Mouse (Mus musculus): ENCODE data around the gene Atxn2.

Gene Atxn2

DNA sequence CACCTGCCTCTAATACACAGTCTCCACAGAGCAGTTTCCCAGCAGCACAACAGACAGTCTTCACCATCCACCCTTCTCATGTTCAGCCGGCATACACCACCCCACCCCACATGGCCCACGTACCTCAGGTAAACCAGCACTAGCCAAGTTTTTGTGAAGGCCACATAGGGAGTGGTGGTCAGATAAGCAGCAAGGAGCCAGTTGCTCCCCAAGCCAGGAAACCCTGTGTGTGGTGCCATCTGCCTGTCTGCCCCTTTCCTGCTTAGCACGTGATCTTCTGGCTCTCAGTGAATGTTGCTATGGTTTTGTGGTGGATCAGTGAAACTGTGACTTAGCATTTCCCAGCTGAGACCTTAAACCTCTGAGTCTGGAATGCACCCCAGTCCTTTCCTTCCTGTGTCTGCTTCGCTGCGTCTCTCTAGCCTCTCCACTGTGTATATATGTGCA, 100.4 kb downstream of the Atxn2 start:
- in situ Hi-C loops (cut with MboI; ENCODE audit: unreplicated experiment in 2 of 2): loop anchor here (5.0 kb wide), 2 partner anchors 36 to 66 kb away; partner anchors contain the start of gene Pheta1 (in 2 of the 2)

DNA sequence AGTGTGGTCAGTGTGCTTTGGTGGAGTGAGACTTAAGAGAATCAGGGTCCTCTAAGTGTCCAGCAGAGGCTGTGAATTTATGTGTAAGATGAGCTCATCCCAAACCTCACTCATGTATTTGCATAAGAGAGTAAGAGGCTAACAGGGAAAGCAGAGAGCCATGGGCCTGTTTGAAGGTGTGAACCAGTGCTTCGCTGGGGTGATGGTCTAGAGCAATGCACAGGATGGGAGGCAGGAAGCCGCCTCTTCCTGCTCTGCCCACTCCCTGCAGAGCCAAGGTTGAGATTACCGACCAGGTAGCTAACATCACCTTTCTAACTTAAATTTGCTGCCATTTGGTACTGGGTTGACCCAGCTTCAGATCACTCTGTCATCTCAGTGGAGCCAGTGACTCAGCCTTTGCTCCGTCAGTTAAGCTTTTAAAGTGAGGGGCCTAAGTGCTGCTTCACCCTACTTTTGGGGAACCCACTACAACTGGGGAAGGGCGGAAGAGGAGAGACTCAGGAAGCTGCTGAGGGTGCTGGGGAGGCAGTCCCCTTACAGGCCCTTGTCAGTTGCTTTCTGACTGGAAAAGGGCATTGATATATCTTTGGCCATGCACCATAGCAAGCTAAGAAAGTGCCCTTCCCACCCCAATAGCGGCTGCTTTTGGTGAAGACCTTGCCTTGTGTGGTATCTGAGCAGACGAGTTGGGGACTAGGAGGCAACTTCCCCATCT, 101.5 kb downstream of the Atxn2 start:
- in situ Hi-C loops (cut with MboI; ENCODE audit: unreplicated experiment in 2 of 2): loop anchor here (5.0 kb wide), 2 partner anchors 35 to 65 kb away; partner anchors contain the start of gene Pheta1 (in 2 of the 2)

DNA sequence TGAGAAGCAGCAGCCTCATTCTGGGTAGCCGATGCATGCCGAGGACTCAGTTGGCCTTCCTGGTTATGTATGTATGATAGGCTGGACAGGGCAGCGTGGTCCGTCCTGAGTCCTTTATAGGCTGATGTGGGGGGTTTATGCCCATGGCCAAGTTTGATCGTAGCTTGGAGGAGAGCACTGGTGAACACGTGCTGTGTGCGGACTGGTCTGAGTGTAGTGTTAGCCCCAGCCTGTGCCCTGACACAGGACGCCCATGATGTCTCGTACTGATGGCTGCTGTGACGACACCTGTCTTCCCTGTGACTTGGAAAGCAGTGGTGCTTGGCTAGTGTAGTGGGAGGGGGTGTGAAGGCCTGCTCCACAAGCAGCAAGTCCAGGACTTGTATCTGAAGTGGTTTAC, 102.6 kb downstream of the Atxn2 start:
- in situ Hi-C loops (cut with MboI; ENCODE audit: unreplicated experiment in 2 of 2): loop anchor here (5.0 kb wide), 2 partner anchors 34 to 64 kb away; partner anchors contain the start of gene Pheta1 (in 2 of the 2)

DNA sequence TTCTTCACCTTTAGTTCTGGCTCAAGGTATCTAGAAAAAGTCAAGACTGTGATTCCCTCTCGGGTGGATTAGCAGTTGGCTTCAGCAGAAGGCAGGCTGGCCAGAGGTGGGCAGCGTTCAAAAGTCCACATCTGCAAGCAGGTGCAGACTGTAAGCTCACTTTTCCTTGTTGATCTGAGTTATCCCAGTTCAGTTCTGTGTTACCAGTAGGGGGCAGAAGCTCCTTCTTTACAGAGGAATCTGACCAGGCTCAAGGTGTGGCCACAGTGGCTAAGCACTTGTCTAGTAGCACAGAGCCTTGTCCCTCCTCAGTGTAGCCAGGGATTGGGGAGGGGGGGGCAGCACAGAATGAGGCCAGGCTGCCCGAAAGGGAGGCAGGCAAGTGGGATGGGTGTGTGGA, 103.9 kb downstream of the Atxn2 start:
- in situ Hi-C loops (cut with MboI; ENCODE audit: unreplicated experiment in 2 of 2): no loop called here

DNA sequence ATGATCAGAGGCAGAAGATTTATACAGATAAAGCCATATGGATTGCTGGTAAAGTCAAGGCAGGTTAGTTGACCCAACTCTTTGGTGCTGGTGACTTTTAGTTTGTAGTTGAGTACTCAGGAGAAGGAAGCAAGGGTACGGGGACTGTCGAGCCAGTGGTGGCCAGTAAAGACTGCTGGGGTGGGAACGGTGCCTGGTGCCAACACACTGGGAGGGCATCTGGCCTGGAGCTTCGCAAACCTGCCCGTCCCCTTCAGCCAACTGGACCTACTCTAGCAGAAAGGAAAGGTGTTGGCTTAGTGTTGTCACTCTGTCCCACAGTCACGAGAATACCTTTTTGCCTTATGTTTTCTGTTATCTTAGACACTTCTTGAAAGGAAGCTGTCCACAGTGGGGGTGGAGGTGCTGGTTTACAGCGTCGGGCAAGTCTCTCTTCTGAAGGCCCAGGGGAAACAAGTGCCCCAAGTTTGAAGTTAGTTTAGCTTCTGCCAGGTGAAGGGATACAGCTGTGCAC, 104.8 kb downstream of the Atxn2 start:
- in situ Hi-C loops (cut with MboI; ENCODE audit: unreplicated experiment in 2 of 2): no loop called here

DNA sequence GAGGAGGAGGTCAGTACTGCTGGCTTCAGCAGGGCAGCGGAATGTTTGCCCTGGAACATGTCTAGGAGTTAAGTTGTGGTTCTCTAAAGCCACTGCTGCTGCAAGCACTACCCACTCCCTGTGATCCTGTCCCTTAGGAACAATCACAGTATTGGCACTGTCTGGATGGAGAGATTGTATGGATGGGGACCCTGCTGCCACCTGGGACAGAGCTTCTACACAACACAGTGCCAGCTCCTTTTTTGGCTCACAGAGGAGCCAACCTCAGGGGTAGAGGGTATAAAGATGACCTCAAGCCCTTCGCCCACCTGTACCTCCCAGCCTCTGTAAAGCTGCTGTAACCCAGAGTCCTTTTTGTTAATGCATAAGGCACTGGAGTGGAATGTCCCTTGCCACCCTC, 105.5 kb downstream of the Atxn2 start:
- in situ Hi-C loops (cut with MboI; ENCODE audit: unreplicated experiment in 2 of 2): no loop called here

DNA sequence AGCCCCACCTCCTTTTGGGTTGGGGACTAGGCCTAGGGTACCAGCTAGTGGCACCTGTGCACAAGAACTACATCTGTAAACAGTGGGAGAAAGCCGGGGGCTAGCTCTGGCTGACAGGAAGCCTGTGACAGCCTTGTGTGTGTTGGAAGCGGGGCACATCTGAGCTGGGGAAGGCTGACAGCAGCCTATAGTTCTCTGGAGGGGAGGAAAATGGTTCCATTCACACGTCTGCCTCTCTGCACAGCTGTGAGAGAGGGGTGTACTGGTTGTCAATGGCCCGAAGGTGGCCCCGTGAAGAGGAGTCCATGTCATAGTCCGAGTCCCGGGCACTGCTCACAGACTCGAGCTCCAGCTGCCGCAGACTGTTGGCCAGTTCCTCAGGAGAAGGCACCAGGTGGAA, 106.4 kb downstream of the Atxn2 start:
- in situ Hi-C loops (cut with MboI; ENCODE audit: unreplicated experiment in 2 of 2): no loop called here

DNA sequence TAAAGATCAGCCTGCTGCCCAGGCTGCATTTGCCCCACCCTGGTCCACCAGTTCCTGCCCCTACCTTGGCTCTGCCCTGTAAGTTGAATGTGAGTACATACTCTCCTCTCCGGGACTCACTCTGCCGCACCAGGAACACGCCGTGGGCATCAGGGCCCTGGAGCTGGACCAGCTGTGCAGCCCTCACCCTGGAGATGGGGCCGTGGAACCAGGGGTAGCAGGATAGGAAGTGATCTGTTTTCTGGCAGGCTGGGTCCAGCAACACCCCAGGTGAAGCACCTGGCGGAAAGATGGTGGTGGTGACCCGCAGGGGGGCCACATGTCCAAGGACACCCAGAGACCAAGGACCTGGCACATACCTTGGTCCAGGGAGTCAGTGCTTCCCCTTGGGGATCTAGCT, 107.3 kb downstream of the Atxn2 start:
- in situ Hi-C loops (cut with MboI; ENCODE audit: unreplicated experiment in 2 of 2): no loop called here

DNA sequence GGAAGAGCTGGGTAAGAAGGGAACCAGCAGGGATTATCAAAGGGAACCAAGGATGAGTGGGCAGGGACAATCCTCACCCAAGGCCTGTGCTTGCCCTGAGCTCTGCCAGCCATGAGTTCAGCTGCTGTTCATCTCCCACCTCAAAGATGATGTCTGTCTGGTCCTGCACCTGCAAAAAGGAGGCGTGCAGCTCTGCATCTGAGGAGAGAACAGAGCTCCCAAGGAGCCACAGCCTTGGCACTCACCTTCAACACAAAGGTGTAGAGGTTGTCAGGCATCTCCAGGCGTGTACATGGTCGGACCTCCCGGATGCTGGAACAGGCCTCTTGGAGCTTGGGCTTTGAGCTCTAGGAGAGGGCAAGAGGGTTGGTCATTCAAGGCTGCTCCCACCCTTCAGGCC, 107.7 kb downstream of the Atxn2 start:
- in situ Hi-C loops (cut with MboI; ENCODE audit: unreplicated experiment in 2 of 2): no loop called here

DNA sequence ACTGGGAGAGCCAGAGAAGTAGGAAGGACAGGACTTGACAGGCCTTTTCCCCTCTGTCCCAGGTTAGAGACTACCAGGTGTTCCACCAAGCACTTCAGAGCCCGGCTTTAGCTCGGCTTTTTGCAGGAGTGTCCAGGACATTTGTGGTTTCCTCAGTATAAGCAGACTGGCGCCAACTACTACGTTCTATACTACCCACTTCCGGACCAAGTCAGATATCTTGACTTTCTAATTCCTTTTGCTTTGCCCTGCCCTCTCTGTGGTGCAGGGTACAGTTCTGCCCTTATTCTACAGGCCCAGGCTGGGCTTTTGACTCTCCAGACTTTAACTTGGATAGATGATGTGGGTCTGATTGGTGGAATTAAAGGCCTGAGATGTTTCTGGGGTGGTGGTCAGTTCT, 108.4 kb downstream of the Atxn2 start:
- in situ Hi-C loops (cut with MboI; ENCODE audit: unreplicated experiment in 2 of 2): no loop called here

DNA sequence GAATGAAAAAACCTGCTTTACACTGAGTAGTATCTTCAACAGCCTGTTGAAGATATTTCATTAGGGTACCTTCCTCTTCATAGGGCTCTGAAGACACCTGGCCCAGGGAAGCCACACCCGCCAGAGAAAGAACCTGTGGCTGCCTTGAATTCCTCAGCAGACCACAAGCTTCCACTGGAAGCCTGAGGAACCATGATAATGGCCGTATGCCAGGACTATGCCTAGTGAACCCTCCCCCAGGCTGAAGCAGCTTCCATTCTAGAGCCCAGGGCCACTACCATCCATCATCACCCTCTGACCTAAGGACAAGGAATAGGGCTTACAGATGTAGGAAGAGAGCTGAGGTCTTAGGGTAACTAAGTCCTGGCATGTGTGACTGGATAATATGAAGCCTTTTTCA, 109.0 kb downstream of the Atxn2 start:
- in situ Hi-C loops (cut with MboI; ENCODE audit: unreplicated experiment in 2 of 2): no loop called here

DNA sequence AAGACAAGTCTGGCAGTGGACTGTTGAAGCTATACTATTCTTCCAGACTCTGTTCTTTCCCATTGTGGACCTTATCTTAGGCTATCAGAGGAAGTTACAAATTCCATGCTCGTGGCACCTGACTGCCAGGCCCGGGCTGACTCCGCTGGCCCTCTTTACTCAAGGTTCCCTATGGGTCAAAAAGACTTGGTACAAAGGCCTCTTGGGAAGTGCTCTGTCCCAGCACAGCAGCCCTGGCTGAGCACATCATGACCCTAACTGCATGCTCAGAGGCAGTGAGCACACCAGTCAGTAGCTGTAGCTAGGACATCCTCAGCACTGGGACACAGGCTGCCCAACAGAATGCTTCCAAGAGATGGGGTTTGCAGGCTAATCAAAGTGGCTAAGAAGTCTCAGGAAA, 109.5 kb downstream of the Atxn2 start:
- in situ Hi-C loops (cut with MboI; ENCODE audit: unreplicated experiment in 2 of 2): no loop called here

DNA sequence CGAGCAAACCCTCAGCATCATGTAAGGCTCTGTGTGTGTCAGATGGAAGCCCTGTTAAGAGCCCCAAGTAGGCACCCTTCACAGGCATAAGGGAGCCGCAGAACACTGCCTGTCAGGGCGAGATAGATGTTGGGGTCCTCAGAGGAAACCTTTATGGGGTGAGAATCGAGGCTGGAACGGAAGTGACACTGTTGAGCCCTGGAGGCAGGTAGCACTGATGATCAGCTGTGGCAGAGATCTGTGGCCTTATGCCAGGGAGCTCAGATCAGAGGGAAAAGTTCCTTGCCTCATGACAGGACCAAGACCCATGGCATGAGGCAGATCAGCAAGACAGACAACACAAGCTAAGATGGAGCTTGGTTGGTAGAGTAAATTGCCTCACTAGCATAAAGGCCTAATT, 110.0 kb downstream of the Atxn2 start:
- in situ Hi-C loops (cut with MboI; ENCODE audit: unreplicated experiment in 2 of 2): no loop called here

DNA sequence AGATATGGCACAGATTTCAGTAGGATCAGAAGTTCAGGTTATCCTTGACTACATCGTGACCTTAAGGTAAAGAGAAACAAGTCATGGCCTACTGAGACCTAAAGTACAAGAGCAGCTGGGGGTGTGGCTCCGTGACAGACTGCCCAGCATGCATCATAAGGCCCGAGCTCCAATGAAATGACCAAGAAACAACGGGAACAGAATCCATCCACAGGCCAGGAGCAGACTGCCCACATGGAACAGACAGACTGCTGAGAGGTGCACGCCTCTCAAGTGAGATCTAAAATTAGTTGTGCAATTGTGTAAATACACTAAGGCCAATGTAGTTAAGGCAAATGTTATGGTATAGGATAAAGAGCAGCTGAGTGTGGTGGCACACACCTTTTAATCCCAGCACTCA, 110.4 kb downstream of the Atxn2 start:
- in situ Hi-C loops (cut with MboI; ENCODE audit: unreplicated experiment in 2 of 2): no loop called here

DNA sequence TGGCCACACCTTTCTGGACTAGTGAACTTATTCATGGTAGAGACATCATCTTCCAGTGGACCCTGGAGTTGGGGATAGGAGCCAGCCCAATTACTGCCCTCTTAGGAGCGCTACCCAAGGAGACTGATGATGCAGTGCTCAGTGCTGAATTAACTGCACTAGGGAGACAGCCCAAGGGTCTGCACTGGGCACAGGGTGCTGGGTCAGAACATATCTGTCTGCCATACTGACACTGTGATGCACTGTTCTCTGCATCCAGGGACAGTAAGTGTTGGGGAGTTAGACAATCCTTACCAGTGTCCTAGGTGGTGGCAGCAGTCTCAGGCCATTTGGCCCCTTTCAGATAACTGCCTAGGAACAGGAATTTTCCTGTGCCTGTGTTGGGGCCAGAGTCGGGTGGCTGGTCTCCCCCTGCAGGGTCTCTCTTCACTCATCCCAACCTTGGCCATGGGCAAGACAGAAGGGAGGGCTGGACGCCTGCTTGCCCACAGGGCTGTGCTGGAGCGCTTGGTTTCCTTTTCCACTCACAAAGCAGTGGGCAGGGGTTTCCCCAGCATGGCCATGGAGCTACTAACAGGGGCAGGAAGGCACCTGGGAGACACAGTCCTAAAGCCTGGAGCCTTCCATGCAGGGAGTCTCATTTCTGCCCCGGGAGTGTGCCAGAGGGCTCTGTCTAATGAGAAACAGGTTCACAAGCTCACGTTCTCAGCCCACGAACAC, 111.8 kb downstream of the Atxn2 start:
- in situ Hi-C loops (cut with MboI; ENCODE audit: unreplicated experiment in 2 of 2): no loop called here

DNA sequence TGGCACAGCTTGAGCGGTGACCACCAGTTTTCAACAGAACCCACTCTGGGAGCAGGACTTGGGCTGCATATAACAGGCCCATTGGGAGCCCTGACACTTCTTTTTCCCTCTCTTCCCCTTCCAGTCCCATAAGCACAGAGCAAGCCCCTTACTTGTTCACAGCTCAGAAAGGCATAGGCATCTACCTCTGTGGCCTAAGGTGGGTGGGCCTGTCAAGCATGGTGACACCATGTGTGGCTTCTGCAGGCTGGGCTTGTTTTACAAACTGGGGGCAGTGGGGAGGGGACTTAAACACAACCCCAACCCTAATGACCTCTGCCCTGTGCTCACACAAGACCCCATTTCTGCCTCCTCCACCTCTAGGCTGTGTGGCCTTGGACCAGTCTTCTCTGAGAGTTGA, 112.5 kb downstream of the Atxn2 start:
- in situ Hi-C loops (cut with MboI; ENCODE audit: unreplicated experiment in 2 of 2): no loop called here

DNA sequence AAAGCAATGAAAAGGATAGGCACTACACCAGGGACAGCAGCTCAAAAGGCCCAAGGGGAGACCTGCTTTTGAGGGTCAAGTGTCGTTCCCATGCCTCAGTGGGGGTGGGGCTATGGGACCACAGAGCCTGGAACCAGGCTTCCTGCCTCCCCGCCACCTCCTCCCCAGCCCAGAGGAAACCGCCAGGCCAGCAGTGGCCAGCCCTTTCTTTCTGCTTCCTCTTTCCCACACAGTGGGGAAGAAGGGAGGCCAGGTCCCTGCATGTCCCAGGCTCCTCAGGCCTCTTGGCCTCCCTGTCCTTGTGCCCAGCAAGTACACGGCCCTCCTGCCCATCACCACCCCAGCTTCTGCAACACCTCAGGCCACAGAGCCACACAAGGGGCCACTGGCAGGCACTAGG, 113.0 kb downstream of the Atxn2 start:
- in situ Hi-C loops (cut with MboI; ENCODE audit: unreplicated experiment in 2 of 2): no loop called here

DNA sequence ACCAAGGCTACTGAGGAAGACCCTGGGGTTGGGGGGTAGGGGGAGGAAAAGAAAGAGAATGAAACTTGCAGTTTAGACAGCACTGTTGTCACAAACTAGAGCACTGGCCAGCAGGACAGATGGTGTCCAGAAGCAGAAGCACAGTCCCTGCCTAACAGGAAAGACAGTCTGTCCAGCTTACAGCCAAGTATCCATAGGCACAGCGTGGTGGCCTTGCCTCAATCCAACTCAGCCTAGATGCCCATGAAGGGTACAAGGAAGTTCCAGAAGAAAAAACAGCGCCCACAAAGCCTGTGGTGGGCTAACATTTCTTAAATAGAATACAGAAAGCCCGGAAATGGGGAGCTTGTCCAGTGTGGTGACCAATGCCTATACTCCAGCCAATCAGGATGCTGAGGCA, 114.5 kb downstream of the Atxn2 start:
- in situ Hi-C loops (cut with MboI; ENCODE audit: unreplicated experiment in 2 of 2): no loop called here

DNA sequence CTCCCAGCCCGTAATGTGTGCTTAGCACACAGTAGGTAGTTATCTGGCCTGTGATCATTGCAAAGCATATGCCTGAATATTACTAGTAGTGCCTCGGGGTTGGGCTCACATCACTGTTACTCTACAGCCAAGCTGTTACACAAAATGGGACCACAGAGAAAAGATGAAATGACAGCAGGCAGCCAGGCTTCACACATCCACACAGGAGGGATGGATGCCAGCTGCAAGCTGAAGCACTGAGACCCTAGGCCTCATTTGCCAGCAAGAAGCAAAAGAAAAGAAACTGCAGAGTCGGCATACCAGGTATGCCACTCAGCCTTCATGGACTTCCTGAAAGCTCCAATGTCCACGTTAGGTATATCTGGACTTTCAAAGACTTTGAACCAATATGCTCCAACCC, 116.7 kb downstream of the Atxn2 start:
- in situ Hi-C loops (cut with MboI; ENCODE audit: unreplicated experiment in 2 of 2): no loop called here

DNA sequence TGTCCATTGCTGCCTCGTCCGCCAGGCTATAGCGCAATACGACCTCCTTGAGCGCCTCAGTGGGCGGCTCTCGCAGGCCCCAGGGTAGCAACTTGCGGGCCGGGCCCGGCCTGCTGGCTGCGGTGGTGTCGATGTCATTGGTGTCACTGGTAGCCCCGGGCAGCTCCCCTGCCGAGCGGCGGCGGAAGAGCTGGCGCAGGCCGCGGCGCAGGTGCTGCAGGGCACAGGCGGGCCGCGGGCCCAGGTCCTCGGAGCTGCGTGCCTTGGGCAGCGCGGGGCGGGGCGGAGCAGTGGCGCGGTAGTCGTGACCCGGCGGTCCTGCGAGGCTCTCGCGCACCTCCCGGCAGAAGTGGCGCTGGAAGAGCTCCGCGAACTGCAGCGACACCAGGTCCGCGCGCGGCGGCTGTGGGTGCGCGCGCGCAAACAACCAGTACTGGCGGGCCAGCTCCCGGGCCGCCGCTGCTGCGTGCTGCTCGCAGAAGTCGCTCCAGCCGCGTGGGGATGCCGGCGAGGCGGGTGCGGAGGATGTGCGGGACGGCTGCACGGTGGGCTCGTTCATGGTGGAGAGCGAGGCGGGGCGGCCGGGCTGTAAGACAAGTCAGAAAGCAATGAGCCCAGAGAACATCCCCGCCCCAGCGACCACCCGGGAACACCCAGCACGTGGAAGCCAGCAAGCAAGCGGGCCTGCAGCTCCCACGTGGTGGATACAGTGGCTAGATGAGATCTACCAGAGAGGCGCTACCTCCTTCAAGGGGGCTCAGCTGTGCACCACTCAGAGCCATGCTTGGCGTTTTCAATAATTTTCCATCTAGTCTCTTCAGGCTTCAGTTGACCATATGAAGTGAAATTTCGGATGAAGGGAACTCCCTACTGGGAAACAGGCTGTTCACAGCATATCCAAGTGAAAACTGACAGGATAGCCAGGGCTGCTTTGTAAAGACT, 117.6 kb downstream of the Atxn2 start:
- in situ Hi-C loops (cut with MboI; ENCODE audit: unreplicated experiment in 2 of 2): no loop called here
